Mouse (Mus musculus): ENCODE measurements around the gene Ndufv3.

DNA sequence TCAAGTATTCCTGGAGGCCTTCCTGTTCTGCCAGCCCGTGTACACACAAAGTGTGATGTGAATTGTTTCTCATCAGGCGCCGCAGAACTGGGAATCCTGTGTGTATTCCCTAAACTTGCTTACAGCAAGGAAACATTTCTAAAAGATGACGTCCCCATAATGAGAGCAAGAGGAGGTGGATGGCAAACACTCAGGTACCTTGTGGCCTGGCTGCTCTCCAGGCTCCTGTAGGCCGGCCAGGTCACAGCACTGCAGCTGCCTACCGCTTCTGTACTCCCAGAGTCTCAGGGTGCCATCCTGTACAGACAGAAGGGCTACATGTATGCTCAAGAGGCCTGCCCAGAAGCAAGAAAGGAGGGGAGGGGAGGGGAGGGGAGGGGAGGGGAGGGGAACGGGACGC is 19.5 kb upstream of the Ndufv3 start:
- TF ChIP-seq CTCF (IDR thresholded peaks at IDR 0.05; ENCODE audit: low read depth) (no peak), EP300 (IDR thresholded peaks at IDR 0.05; ENCODE audit: low read depth) (no peak)
